Comparison of ENCODE assay signal across 18 mouse cellular contexts in genomic region chr4:75275737-75276136, GRCm38 (mm10).
"Had no signal": no experiment of that assay in that cellular context is flagged by ENCODE, and none has a peak within 500 bp of the region (broad histone marks: within the 10 kb centered on the region; RNA-seq: fewer than 3 reads in every experiment).

No protein-coding gene starts in this region.

- H3K9me3 ChIP-seq: limb, embryonic 15.5 days; liver, embryonic 13.5 days; midbrain, embryonic 12.5 days; midbrain, embryonic 15.5 days; neural tube, embryonic 13.5 days had no signal

- H3K27me3 ChIP-seq: limb, embryonic 12.5 days; limb, embryonic 15.5 days; liver, embryonic 13.5 days; midbrain, embryonic 12.5 days; midbrain, embryonic 15.5 days; neural tube, embryonic 13.5 days had no signal

- H3K27ac ChIP-seq: kidney, postnatal 0 days; limb, embryonic 12.5 days; limb, embryonic 15.5 days; liver, embryonic 13.5 days; midbrain, embryonic 12.5 days; midbrain, embryonic 15.5 days; neural tube, embryonic 13.5 days; stomach, postnatal 0 days had no signal

- DNase-seq: kidney, adult 8-10 months; left cerebral cortex, postnatal 4 days; liver, embryonic 13.5 days; lung, embryonic 14.5 days; lung, postnatal 10 days; lung, postnatal 36 days; retina, postnatal 1 day; right cerebral cortex, postnatal 25 days; thymus, postnatal 36 days had no signal

- ATAC-seq: intestine, postnatal 0 days; midbrain, embryonic 15.5 days had no signal

- H3K4me1 ChIP-seq: limb, embryonic 12.5 days; limb, embryonic 15.5 days had no signal

- H3K4me3 ChIP-seq: limb, embryonic 12.5 days; limb, embryonic 15.5 days; midbrain, embryonic 12.5 days; midbrain, embryonic 15.5 days; myocyte; neural tube, embryonic 13.5 days had no signal

- H3K9ac ChIP-seq: limb, embryonic 12.5 days; limb, embryonic 15.5 days; liver, embryonic 13.5 days; lung, embryonic 14.5 days; midbrain, embryonic 12.5 days; midbrain, embryonic 15.5 days; neural tube, embryonic 13.5 days had no signal

- H3K4me2 ChIP-seq: limb, embryonic 12.5 days; limb, embryonic 15.5 days; liver, embryonic 13.5 days; lung, embryonic 14.5 days; midbrain, embryonic 12.5 days; midbrain, embryonic 15.5 days; neural tube, embryonic 13.5 days had no signal
